Mouse (Mus musculus): Measurements from ENCODE around the gene Osbpl9.

The Osbpl9 gene

GRCm38 (mm10) chr4:109204416-109204815, 2.3 kb upstream of the Osbpl9 start:
- no peak for DNase-seq

GRCm38 (mm10) chr4:109203931-109204330, 1.9 kb upstream of the Osbpl9 start:
- DNase-seq = no peak

- DNase-seq = no peak
Measured at GRCm38 (mm10) chr4:109199069-109199468, 3.0 kb downstream of the Osbpl9 start.

- no peak for DNase-seq
Measured at GRCm38 (mm10) chr4:109195900-109196629, 6.0 kb downstream of the Osbpl9 start.

- DNase-seq = no peak
Measured at GRCm38 (mm10) chr4:109193886-109194285, 8.2 kb downstream of the Osbpl9 start.

GRCm38 (mm10) chr4:109191598-109191997, 10.5 kb downstream of the Osbpl9 start:
- no peak for DNase-seq

GRCm38 (mm10) chr4:109185616-109186405, 16.3 kb downstream of the Osbpl9 start:
- no peak for DNase-seq

GRCm38 (mm10) chr4:109175677-109176076, 26.4 kb downstream of the Osbpl9 start:
- no peak for DNase-seq

GRCm38 (mm10) chr4:109173775-109174440, 28.2 kb downstream of the Osbpl9 start:
- DNase-seq = no peak

GRCm38 (mm10) chr4:109173369-109173768, 28.7 kb downstream of the Osbpl9 start:
- no peak for DNase-seq

- peak; percentile 78 for DNase-seq
Measured at GRCm38 (mm10) chr4:109165521-109166173, 36.4 kb downstream of the Osbpl9 start.

- DNase-seq = no peak
Measured at GRCm38 (mm10) chr4:109156481-109157261, 45.4 kb downstream of the Osbpl9 start.

GRCm38 (mm10) chr4:109156073-109156472, 46.0 kb downstream of the Osbpl9 start:
- no peak for DNase-seq

GRCm38 (mm10) chr4:109150214-109150613, 51.9 kb downstream of the Osbpl9 start:
- DNase-seq = no peak

- no peak for DNase-seq
Measured at GRCm38 (mm10) chr4:109149411-109149810, 52.7 kb downstream of the Osbpl9 start.

GRCm38 (mm10) chr4:109147278-109148038, 54.6 kb downstream of the Osbpl9 start:
- DNase-seq = peak; percentile 36

GRCm38 (mm10) chr4:109143091-109143490, 59.0 kb downstream of the Osbpl9 start:
- DNase-seq = no peak

GRCm38 (mm10) chr4:109138551-109138950, 63.5 kb downstream of the Osbpl9 start:
- no peak for DNase-seq

GRCm38 (mm10) chr4:109136475-109137125, 65.5 kb downstream of the Osbpl9 start:
- DNase-seq = no peak

- DNase-seq = no peak
Measured at GRCm38 (mm10) chr4:109134955-109135354, 67.1 kb downstream of the Osbpl9 start.
